Mouse (Mus musculus): Measurements from ENCODE around the gene Bicral. TPM values are rescaled to one million over a fixed set of nuclear protein-coding genes. Genes with fewer than 3 reads are reported as not detected.
A peak's percentile ranks its signal among the peaks of the same experiment; 100 is the strongest.

Gene Bicral
- polyA plus RNA-seq, 1 experiment from 2014 or later: 3.2 TPM

DNA sequence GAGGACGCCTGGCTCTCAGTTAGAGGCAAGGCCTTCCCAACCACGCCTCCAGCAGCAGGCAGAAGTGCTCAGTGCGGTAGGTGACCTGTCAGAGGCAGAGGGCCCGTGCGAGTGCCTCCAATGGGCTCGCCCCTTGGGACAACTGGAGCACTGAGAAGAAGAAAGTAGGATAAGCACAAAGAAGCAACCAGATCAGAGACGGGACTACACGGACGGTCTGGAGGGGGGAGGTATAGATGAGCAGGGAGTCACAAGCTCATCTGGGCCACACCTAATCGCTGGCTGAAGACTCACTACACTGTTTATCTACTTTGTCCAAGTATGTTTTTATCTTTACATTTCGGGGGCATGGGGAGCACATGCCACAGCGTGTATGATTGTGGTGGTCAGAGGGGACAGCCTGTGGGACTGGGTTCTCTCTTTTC is 40.5 kb downstream of the Bicral start:
- no peak overlapping the region for H3K27ac ChIP-seq
- no peaks in the 10 kb centered on the region for H3K9me3 ChIP-seq (replicated peaks)
- H3K4me2 ChIP-seq: no peak overlapping the region
- no peak overlapping the region for H3K9ac ChIP-seq
- WGBS: 88% methylated on average over 12 of the region's 12 CpGs
- peaks cover 30% of the 10 kb centered on the region for H3K36me3 ChIP-seq
- H3K27me3 ChIP-seq: no peaks in the 10 kb centered on the region
- peaks cover 5% of the 10 kb centered on the region; the same call in 1 of the 2 replicates for H3K4me1 ChIP-seq (replicated peaks)
- H3K4me3 ChIP-seq: no peak overlapping the region
- ATAC-seq (replicated peaks; ENCODE audit: insufficient number of reproducible peaks, insufficient read depth, low FRiP score, low read depth): no peak

DNA sequence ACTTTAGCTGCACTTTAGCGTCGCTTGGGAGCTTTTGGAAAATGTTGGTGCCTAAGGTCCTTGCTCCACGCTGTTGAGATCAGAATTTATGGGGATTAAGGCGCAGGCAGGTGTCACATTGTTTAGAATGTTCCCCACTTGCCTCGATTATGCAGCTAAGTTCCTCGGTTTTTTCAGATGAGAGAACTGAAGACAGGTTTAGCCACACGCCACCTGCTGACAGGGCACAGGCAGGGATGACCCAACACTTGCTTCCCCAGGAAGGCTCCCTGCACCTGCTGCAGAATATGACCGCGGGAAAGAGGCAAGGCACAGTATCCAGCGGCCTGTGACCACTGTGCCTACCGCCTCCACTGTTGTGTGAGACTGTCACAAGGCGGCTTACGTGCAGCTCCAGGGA is 42.0 kb downstream of the Bicral start:
- Histone ChIP-seq H3K9me3 (replicated peaks) (no peaks in the 10 kb centered on the region), H3K36me3 (peaks cover 35% of the 10 kb centered on the region), H3K27me3 (no peaks in the 10 kb centered on the region), H3K4me2 (no peak overlapping the region), H3K9ac (no peak overlapping the region), H3K4me1 (replicated peaks) (peaks cover 5% of the 10 kb centered on the region; the same call in 1 of the 2 replicates), H3K27ac (no peak overlapping the region), H3K4me3 (no peak overlapping the region)
- 81% methylated on average over 13 of the region's 13 CpGs for WGBS
- ATAC-seq (replicated peaks; ENCODE audit: insufficient number of reproducible peaks, insufficient read depth, low FRiP score, low read depth): no peak

DNA sequence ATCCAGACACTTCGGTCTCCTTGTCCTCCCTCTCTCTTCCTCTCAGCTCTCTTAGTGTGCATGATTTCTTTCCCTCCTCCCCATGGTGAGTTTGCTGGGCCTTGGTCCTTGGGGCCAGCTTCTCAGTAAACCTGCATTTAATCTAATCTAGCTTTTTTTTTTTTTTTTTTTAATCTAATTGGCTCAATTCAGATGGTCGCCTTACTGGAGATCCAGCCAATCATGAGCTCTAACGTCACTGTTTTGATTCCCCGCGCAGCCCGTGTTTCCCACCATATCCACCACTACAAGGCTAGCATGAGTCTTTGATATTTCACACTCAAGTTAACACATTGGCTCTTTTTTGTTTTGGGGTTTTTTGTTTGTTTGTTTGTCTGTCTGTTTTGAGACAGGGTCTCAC is 43.8 kb downstream of the Bicral start:
- Histone ChIP-seq H3K4me1 (replicated peaks) (peaks cover 7% of the 10 kb centered on the region; the same call in 1 of the 2 replicates), H3K27ac (no peak overlapping the region), H3K36me3 (peaks cover 28% of the 10 kb centered on the region), H3K9me3 (replicated peaks) (no peaks in the 10 kb centered on the region), H3K9ac (no peak overlapping the region), H3K27me3 (no peaks in the 10 kb centered on the region), H3K4me3 (no peak overlapping the region), H3K4me2 (no peak overlapping the region)
- no peak for ATAC-seq (replicated peaks; ENCODE audit: insufficient number of reproducible peaks, insufficient read depth, low FRiP score, low read depth)
- WGBS: 88% methylated on average over 6 of the region's 6 CpGs

DNA sequence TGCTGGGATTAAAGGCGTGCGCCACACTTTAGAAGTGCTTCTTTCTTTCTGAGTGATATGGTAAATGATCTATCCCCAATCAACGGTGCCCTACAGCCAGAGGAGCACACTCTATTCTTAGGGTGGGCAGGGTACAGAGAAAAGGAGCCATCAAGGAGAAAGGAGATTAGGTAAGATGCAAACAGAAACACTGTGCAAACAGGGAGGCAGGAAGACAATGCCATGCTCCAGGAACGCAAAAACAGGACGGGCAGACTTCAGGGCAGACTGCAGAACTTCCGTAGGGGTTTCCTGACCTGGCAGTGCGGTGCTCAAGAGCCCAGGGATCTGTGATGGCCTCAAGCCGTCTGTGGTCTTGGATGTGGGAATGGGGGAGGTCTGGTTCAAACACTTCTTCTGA is 44.6 kb downstream of the Bicral start:
- 82% methylated on average over 8 of the region's 8 CpGs for WGBS
- Histone ChIP-seq H3K4me2 (no peak overlapping the region), H3K36me3 (peaks cover 28% of the 10 kb centered on the region), H3K27me3 (no peaks in the 10 kb centered on the region), H3K27ac (no peak overlapping the region), H3K9me3 (replicated peaks) (no peaks in the 10 kb centered on the region), H3K4me3 (no peak overlapping the region), H3K4me1 (replicated peaks) (peaks cover 7% of the 10 kb centered on the region), H3K9ac (no peak overlapping the region)
- no peak for ATAC-seq (replicated peaks; ENCODE audit: insufficient number of reproducible peaks, insufficient read depth, low FRiP score, low read depth)

DNA sequence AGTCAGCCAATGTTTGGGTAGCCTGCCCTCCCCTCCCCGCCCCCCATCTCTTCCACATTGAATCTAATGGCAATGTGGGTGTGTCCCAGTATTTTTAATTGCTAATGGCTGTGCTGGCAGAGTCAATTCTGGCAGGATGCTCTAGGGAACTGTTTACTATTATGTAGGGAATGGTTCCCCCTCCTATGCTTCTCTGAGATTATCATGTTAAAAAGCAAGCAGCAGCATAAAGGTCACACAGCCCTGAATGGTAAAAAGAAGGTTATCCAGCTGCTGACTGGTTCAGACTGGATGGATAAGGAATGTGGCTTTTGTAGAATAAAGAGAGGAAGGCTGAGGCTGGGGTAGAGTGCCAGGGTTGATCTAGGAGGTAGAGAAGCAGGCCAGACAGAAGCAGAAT is 45.8 kb downstream of the Bicral start:
- no peaks in the 10 kb centered on the region for H3K9me3 ChIP-seq (replicated peaks)
- no peak overlapping the region for H3K4me2 ChIP-seq
- 89% methylated on average over 1 of the region's 1 CpGs for WGBS
- H3K9ac ChIP-seq: no peak overlapping the region
- no peak for ATAC-seq (replicated peaks; ENCODE audit: insufficient number of reproducible peaks, insufficient read depth, low FRiP score, low read depth)
- peaks cover 35% of the 10 kb centered on the region for H3K36me3 ChIP-seq
- H3K4me1 ChIP-seq (replicated peaks): peaks cover 7% of the 10 kb centered on the region
- H3K4me3 ChIP-seq: no peak overlapping the region
- H3K27ac ChIP-seq: no peak overlapping the region
- no peaks in the 10 kb centered on the region for H3K27me3 ChIP-seq

- H3K9ac ChIP-seq: no peak overlapping the region
- no peak overlapping the region for H3K4me2 ChIP-seq
- H3K4me1 ChIP-seq (replicated peaks): peaks cover 7% of the 10 kb centered on the region
- H3K36me3 ChIP-seq: peaks cover 49% of the 10 kb centered on the region
- WGBS: 89% methylated on average over 3 of the region's 3 CpGs
- no peaks in the 10 kb centered on the region for H3K27me3 ChIP-seq
- H3K4me3 ChIP-seq: no peak overlapping the region
- no peak overlapping the region for H3K27ac ChIP-seq
- no peak for ATAC-seq (replicated peaks; ENCODE audit: insufficient number of reproducible peaks, insufficient read depth, low FRiP score, low read depth)
- H3K9me3 ChIP-seq (replicated peaks): no peaks in the 10 kb centered on the region
These were observed 47.6 kb downstream of the Bicral start for GRCm38 (mm10) chr17:46810672-46811071.

DNA sequence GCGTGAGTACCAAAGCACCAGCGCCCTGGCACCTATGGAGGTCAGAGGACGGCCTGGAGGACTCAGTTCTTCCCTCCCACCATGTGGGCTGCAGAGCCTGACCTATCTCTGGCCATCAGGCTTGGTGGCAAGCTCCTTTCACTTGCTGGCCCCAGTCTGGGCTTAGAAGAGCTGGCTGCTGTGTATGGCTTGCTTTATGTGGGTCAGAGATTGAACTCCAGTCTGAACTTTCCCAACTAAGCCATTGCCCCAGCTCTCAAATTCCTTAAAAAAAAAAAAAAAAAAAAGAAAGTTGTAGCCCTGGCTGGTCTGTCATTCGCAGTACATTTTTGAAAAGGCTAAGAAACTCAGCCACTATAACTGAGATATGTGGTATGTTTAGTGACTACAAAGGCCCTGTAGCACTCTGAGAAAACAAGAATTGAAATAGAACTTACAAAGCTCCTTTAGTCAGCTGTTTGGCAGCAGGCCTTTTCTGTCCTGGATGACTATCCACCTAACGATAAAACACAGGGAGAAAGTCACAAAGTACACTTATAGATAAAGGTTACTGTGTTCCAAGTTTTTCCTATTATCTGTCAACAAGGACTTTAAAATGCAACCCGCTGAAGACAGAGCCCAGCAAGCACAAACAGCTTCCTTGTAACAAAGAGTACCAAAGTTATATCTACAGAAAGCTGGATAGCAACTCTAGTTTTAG is 49.0 kb downstream of the Bicral start:
- 68% methylated on average over 6 of the region's 6 CpGs for WGBS
- Histone ChIP-seq H3K9ac (no peak overlapping the region), H3K27me3 (no peaks in the 10 kb centered on the region), H3K4me2 (no peak overlapping the region), H3K9me3 (replicated peaks) (no peaks in the 10 kb centered on the region), H3K4me3 (no peak overlapping the region), H3K27ac (peak overlapping the region; percentile 77), H3K4me1 (replicated peaks) (peaks cover 7% of the 10 kb centered on the region), H3K36me3 (peaks cover 59% of the 10 kb centered on the region)
- no peak for ATAC-seq (replicated peaks; ENCODE audit: insufficient number of reproducible peaks, insufficient read depth, low FRiP score, low read depth)

- peaks cover 53% of the 10 kb centered on the region for H3K36me3 ChIP-seq
- peaks cover 7% of the 10 kb centered on the region for H3K4me1 ChIP-seq (replicated peaks)
- no peak overlapping the region for H3K4me3 ChIP-seq
- no peaks in the 10 kb centered on the region for H3K27me3 ChIP-seq
- H3K27ac ChIP-seq: no peak overlapping the region
- no peaks in the 10 kb centered on the region for H3K9me3 ChIP-seq (replicated peaks)
- H3K4me2 ChIP-seq: no peak overlapping the region
- H3K9ac ChIP-seq: no peak overlapping the region
- no peak for ATAC-seq (replicated peaks; ENCODE audit: insufficient number of reproducible peaks, insufficient read depth, low FRiP score, low read depth)
- WGBS: 91% methylated on average over 10 of the region's 10 CpGs
These were observed 49.9 kb downstream of the Bicral start for GRCm38 (mm10) chr17:46808376-46808775.

GRCm38 (mm10) chr17:46801761-46802160 is 56.5 kb downstream of the Bicral start:
- no peak overlapping the region for H3K27ac ChIP-seq
- H3K9ac ChIP-seq: no peak overlapping the region
- H3K9me3 ChIP-seq (replicated peaks): no peaks in the 10 kb centered on the region
- WGBS: 82% methylated on average over 6 of the region's 6 CpGs
- peaks cover 43% of the 10 kb centered on the region for H3K36me3 ChIP-seq
- H3K27me3 ChIP-seq: no peaks in the 10 kb centered on the region
- H3K4me2 ChIP-seq: no peak overlapping the region
- H3K4me3 ChIP-seq: no peak overlapping the region
- ATAC-seq (replicated peaks; ENCODE audit: insufficient number of reproducible peaks, insufficient read depth, low FRiP score, low read depth): no peak
- no peaks in the 10 kb centered on the region for H3K4me1 ChIP-seq (replicated peaks)

DNA sequence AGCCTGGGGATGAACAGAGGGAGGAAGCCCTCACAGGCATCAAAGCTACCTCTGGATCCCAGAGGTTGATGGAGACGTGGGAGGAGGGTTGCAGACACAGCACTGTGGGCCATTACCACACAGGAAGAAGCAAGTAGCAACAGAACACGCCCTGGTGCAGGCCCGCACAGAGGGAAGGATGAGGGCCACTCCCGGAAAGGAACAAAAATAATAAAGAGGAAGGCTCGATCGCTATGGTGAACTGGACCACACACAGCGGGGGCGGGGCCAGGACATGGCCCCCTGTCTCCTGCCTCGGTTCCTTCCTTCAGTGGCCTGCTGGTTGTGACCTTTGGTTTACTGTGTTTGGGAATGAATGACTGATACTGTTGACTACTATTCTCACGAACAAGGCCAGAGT is 58.6 kb downstream of the Bicral start:
- no peak overlapping the region for H3K4me2 ChIP-seq
- H3K4me1 ChIP-seq (replicated peaks): no peaks in the 10 kb centered on the region
- H3K27me3 ChIP-seq: no peaks in the 10 kb centered on the region
- H3K9me3 ChIP-seq (replicated peaks): no peaks in the 10 kb centered on the region
- ATAC-seq (replicated peaks; ENCODE audit: insufficient number of reproducible peaks, insufficient read depth, low FRiP score, low read depth): no peak
- H3K9ac ChIP-seq: no peak overlapping the region
- no peak overlapping the region for H3K27ac ChIP-seq
- H3K4me3 ChIP-seq: no peak overlapping the region
- peaks cover 25% of the 10 kb centered on the region for H3K36me3 ChIP-seq
- 79% methylated on average over 10 of the region's 10 CpGs for whole genome bisulfite sequencing

GRCm38 (mm10) chr17:46797386-46797785 is 60.9 kb downstream of the Bicral start:
- Histone ChIP-seq H3K27me3 (no peaks in the 10 kb centered on the region), H3K9ac (no peak overlapping the region), H3K9me3 (replicated peaks) (no peaks in the 10 kb centered on the region), H3K4me1 (replicated peaks) (no peaks in the 10 kb centered on the region), H3K4me3 (no peak overlapping the region), H3K36me3 (peaks cover 25% of the 10 kb centered on the region), H3K4me2 (no peak overlapping the region), H3K27ac (no peak overlapping the region)
- WGBS: 57% methylated on average over 6 of the region's 8 CpGs
- ATAC-seq (replicated peaks; ENCODE audit: insufficient number of reproducible peaks, insufficient read depth, low FRiP score, low read depth): no peak

GRCm38 (mm10) chr17:46796743-46797142 is 61.5 kb downstream of the Bicral start:
- Histone ChIP-seq H3K4me3 (no peak overlapping the region), H3K4me2 (no peak overlapping the region), H3K9me3 (replicated peaks) (no peaks in the 10 kb centered on the region), H3K36me3 (peaks cover 24% of the 10 kb centered on the region), H3K27me3 (no peaks in the 10 kb centered on the region), H3K27ac (no peak overlapping the region), H3K9ac (no peak overlapping the region), H3K4me1 (replicated peaks) (no peaks in the 10 kb centered on the region)
- 86% methylated on average over 4 of the region's 4 CpGs for WGBS
- no peak for ATAC-seq (replicated peaks; ENCODE audit: insufficient number of reproducible peaks, insufficient read depth, low FRiP score, low read depth)

Data from heart, embryonic 15.5 days (tissue).